Comparison of ENCODE assay signal across 8 mouse cellular contexts in genomic region chr3:138506749-138507148, GRCm38 (mm10). TPM values are rescaled to one million over a fixed set of nuclear protein-coding genes. Genes with fewer than 3 reads are reported as not detected.
DNase-seq lines count a peak whose midpoint lies in the region; ATAC-seq lines count a peak whose summit lies in the region.

No protein-coding gene starts in this region.

- H3K4me3 ChIP-seq in heart, embryonic 12.5 days: no peak overlapping the region
- no peak overlapping the region for H3K4me3 ChIP-seq in embryonic facial prominence, embryonic 11.5 days (ENCODE audit: low read depth, low read length)

- no peaks in the 10 kb centered on the region for H3K4me1 ChIP-seq in heart, embryonic 12.5 days (replicated peaks)
- no peaks in the 10 kb centered on the region for H3K4me1 ChIP-seq in embryonic facial prominence, embryonic 11.5 days (ENCODE audit: control insufficient read depth, insufficient read depth, low read length)

- DNase-seq in heart, postnatal 4 days: peak; percentile 46
- DNase-seq in 416B (ENCODE audit: low read depth) (peak; percentile 67), NIH3T3 (ENCODE audit: low read depth) (peak; percentile 81)
- DNase-seq in embryonic facial prominence, embryonic 11.5 days (ENCODE audit: low spot score): peak; percentile 59
- peak; percentile 66 for DNase-seq in lung, postnatal 36 days

- no peak for ATAC-seq in heart, embryonic 12.5 days (ENCODE audit: insufficient number of reproducible peaks, low FRiP score)
- no peak for ATAC-seq in embryonic facial prominence, embryonic 11.5 days (replicated peaks; ENCODE audit: insufficient number of reproducible peaks, low FRiP score, low TSS enrichment, low read depth)
- no peak for ATAC-seq in megakaryocyte, adult 5-6 weeks (ENCODE audit: poor library complexity, severe bottlenecking)
- ATAC-seq in inflammation-experienced regulatory T-cells, adult 6 months: no peak

- no peak overlapping the region for H3K4me2 ChIP-seq in heart, embryonic 12.5 days
- no peak overlapping the region for H3K4me2 ChIP-seq in embryonic facial prominence, embryonic 11.5 days (ENCODE audit: low read depth, low read length)

- H3K27me3 ChIP-seq in heart, embryonic 12.5 days (replicated peaks): peaks cover 11% of the 10 kb centered on the region
- H3K27me3 ChIP-seq in embryonic facial prominence, embryonic 11.5 days (ENCODE audit: control insufficient read depth, insufficient read depth, low read length): no peaks in the 10 kb centered on the region

- H3K9me3 ChIP-seq in heart, embryonic 12.5 days (replicated peaks): no peaks in the 10 kb centered on the region
- H3K9me3 ChIP-seq in embryonic facial prominence, embryonic 11.5 days (replicated peaks; ENCODE audit: control insufficient read depth, low read length): no peaks in the 10 kb centered on the region

- WGBS in heart, embryonic 12.5 days: 53% methylated on average over 6 of the region's 6 CpGs
- 62% methylated on average over 6 of the region's 6 CpGs for WGBS in embryonic facial prominence, embryonic 11.5 days

- H3K9ac ChIP-seq in heart, embryonic 12.5 days: no peak overlapping the region
- H3K9ac ChIP-seq in embryonic facial prominence, embryonic 11.5 days (replicated peaks; ENCODE audit: low read length): no peak overlapping the region

- no peak overlapping the region for H3K27ac ChIP-seq in heart, embryonic 12.5 days (ENCODE audit: poor library complexity, severe bottlenecking)
- H3K27ac ChIP-seq in embryonic facial prominence, embryonic 11.5 days (replicated peaks; ENCODE audit: low read depth, low read length): no peak overlapping the region

- H3K36me3 ChIP-seq in heart, embryonic 12.5 days: no peaks in the 10 kb centered on the region
- no peaks in the 10 kb centered on the region for H3K36me3 ChIP-seq in embryonic facial prominence, embryonic 11.5 days (replicated peaks; ENCODE audit: control insufficient read depth, insufficient read depth, low read depth, low read length)

RNA-seq across cellular contexts. Expression of gene Metap1, which starts 17.4 kb away (rescaled TPM):
- 10 to 100 TPM; 48.0 to 48.6 TPM for total RNA-seq in heart, postnatal 4 days (2021)
- polyA plus RNA-seq in heart, embryonic 12.5 days (2016; fragmentation: Nextera tagmentation; extraction: Ambion mirVana): 38.8 and 40.9 TPM in 2 replicates
- 54.2 and 58.3 TPM in 2 replicates for polyA plus RNA-seq in embryonic facial prominence, embryonic 11.5 days (2014; fragmentation: Nextera tagmentation; extraction: Ambion mirVana)
- total RNA-seq in megakaryocyte, adult 5-6 weeks (2015): 20.9 and 24.0 TPM in 2 replicates
- 28.5 and 36.9 TPM in 2 replicates for total RNA-seq in megakaryocyte, adult 5-6 weeks (2017)
- 10 to 100 TPM; 30.5 to 37.9 (median 35.2) TPM for polyA plus RNA-seq in inflammation-experienced regulatory T-cells, adult 6 months (2017; shearing (Covaris generic))

RNA-seq across cellular contexts. Expression of gene Eif4e, which starts 19.2 kb away (rescaled TPM):
- 100 to 1,000 TPM; 146 to 150 TPM for total RNA-seq in heart, postnatal 4 days (2021)
- 244 and 259 TPM in 2 replicates for polyA plus RNA-seq in heart, embryonic 12.5 days (2016; fragmentation: Nextera tagmentation; extraction: Ambion mirVana)
- polyA plus RNA-seq in embryonic facial prominence, embryonic 11.5 days (2014; fragmentation: Nextera tagmentation; extraction: Ambion mirVana): 559 and 560 TPM in 2 replicates
- total RNA-seq in megakaryocyte, adult 5-6 weeks (2015): 179 and 204 TPM in 2 replicates
- 106 and 108 TPM in 2 replicates for total RNA-seq in megakaryocyte, adult 5-6 weeks (2017)
- polyA plus RNA-seq in inflammation-experienced regulatory T-cells, adult 6 months (2017; shearing (Covaris generic)): 100 to 1,000 TPM; 233 to 405 (median 322) TPM
